Mouse (Mus musculus) myocyte (in vitro differentiated cells): ENCODE data around the gene Col4a6.

Experiments
- CEBPB ChIP-seq: IDR thresholded peaks from 2 replicates; pipeline ENCODE4 v1.6.1; 2011; ENCODE audit warnings: mild to moderate bottlenecking, moderate library complexity; ENCODE audit not compliant: poor library complexity, insufficient read depth, severe bottlenecking
- E2F4 ChIP-seq: IDR thresholded peaks from one replicate; pipeline ENCODE4 v1.6.1; 2011; ENCODE audit warnings: mild to moderate bottlenecking, control low read depth, moderate library complexity; ENCODE audit not compliant: insufficient read depth
- MAX ChIP-seq: IDR thresholded peaks from one replicate; pipeline ENCODE4 v1.6.1; 2011; ENCODE audit warnings: low read depth, mild to moderate bottlenecking, control low read depth
- MYOD1 ChIP-seq, 3 experiments: IDR thresholded peaks; one replicate each; pipeline ENCODE4 v1.6.1; 2011; ENCODE audit warnings: control low read depth in 2 of 3, low read depth in 2 of 3, mild to moderate bottlenecking in 2 of 3, moderate library complexity in 1 of 3; ENCODE audit not compliant: insufficient read length in 2 of 3, control insufficient read depth in 1 of 3
- MYOG ChIP-seq, 3 experiments: IDR thresholded peaks; one replicate each; pipeline ENCODE4 v1.6.1; 2011; ENCODE audit warnings: control low read depth in 2 of 3, low read depth in 2 of 3, mild to moderate bottlenecking in 2 of 3; ENCODE audit not compliant: insufficient read length in 2 of 3, control insufficient read depth in 1 of 3, insufficient read depth in 1 of 3
- POLR2A ChIP-seq: IDR thresholded peaks from one replicate; pipeline ENCODE4 v1.6.1; 2011; ENCODE audit warnings: low read depth, mild to moderate bottlenecking, control low read depth, moderate library complexity; ENCODE audit not compliant: insufficient read length
- POLR2AphosphoS2 ChIP-seq: IDR thresholded peaks from one replicate; pipeline ENCODE4 v1.6.1; 2011; ENCODE audit warnings: low read depth, control low read depth; ENCODE audit not compliant: insufficient read length
- SRF ChIP-seq: IDR thresholded peaks from one replicate; pipeline ENCODE4 v1.6.1; 2011; ENCODE audit warnings: low read depth; ENCODE audit not compliant: control insufficient read depth, insufficient read length
- TCF12 ChIP-seq: IDR thresholded peaks from one replicate; pipeline ENCODE4 v1.6.1; 2011; ENCODE audit warnings: mild to moderate bottlenecking, control low read depth; ENCODE audit not compliant: poor library complexity, insufficient read depth, severe bottlenecking
- TCF3 ChIP-seq: IDR thresholded peaks from one replicate; pipeline ENCODE4 v1.6.1; 2011; ENCODE audit warnings: low read depth, control low read depth; ENCODE audit not compliant: insufficient read length
- USF1 ChIP-seq: IDR thresholded peaks from one replicate; pipeline ENCODE4 v1.6.1; 2011; ENCODE audit warnings: low read depth, mild to moderate bottlenecking, control low read depth, moderate library complexity

GRCm38 (mm10) chrX:141494545-141494944, 20.7 kb upstream of the Col4a6 start:
- no peak for TF ChIP-seq CEBPB
- TF ChIP-seq TCF12: no peak
- TF ChIP-seq POLR2A: no peak
- no peak for TF ChIP-seq POLR2AphosphoS2
- no peak for TF ChIP-seq E2F4
- no peak for TF ChIP-seq MYOG (IDR thresholded peaks at IDR 0.05; ENCODE audit: control insufficient read depth in 1 of 3, insufficient read depth in 1 of 3, insufficient read length in 2 of 3, low read depth in 2 of 3)
- TF ChIP-seq USF1: no peak
- TF ChIP-seq MAX: no peak
- no peak for TF ChIP-seq TCF3
- TF ChIP-seq MYOD1 (IDR thresholded peaks at IDR 0.05; ENCODE audit: control insufficient read depth in 1 of 3, insufficient read length in 2 of 3, low read depth in 2 of 3): no peak
- no peak for TF ChIP-seq SRF
